Mouse (Mus musculus) G1E (cell line): ENCODE results near the gene Brinp3. TPM values are rescaled to one million over a fixed set of nuclear protein-coding genes. Genes with fewer than 3 reads are reported as not detected.

ENCODE experiments used
- ATAC-seq: 2 replicates; pipeline ENCODE4 v1.8.0; 2016; ENCODE audit warnings: mild to moderate bottlenecking; ENCODE audit not compliant: insufficient number of reproducible peaks, poor library complexity, low FRiP score, severe bottlenecking; ENCODE audit errors: extremely low read depth
- DNase-seq: peaks from one replicate; pipeline ENCODE4 v3.0.0; 2012; ENCODE audit warnings: low spot score
- H3K27me3 ChIP-seq: 2 replicates; pipeline ENCODE4 v1.6.1; 2012; ENCODE audit warnings: mild to moderate bottlenecking, low read length, inconsistent platforms; ENCODE audit not compliant: insufficient read depth
- H3K36me3 ChIP-seq: replicated peaks from 2 replicates; pipeline ENCODE3; 2012; ENCODE audit warnings: mild to moderate bottlenecking, inconsistent platforms
- H3K4me1 ChIP-seq: 2 replicates; pipeline ENCODE4 v1.6.1; 2012; ENCODE audit warnings: low read depth, low read length, inconsistent platforms, mixed read lengths; ENCODE audit not compliant: insufficient read depth
- H3K4me3 ChIP-seq: 2 replicates; pipeline ENCODE4 v1.5.1; 2012; ENCODE audit warnings: low read depth, mild to moderate bottlenecking, inconsistent platforms, low read length, moderate library complexity, mixed read lengths
- H3K9me3 ChIP-seq: replicated peaks from 2 replicates; pipeline ENCODE4 v1.6.1; 2012; ENCODE audit warnings: inconsistent platforms
- CTCF ChIP-seq: IDR thresholded peaks from 2 replicates; pipeline ENCODE4 v1.5.1; 2012; ENCODE audit warnings: low read depth, low read length, inconsistent platforms, mixed read lengths
- GATA1 ChIP-seq: IDR thresholded peaks from 2 replicates; pipeline ENCODE4 v1.6.1; 2012; ENCODE audit warnings: borderline replicate concordance, low read length, inconsistent platforms, mixed read lengths
- GATA2 ChIP-seq: IDR thresholded peaks from 2 replicates; pipeline ENCODE4 v1.6.1; 2012; ENCODE audit warnings: low read depth, low read length, inconsistent platforms, borderline replicate concordance
- POLR2AphosphoS5 ChIP-seq: IDR thresholded peaks from 2 replicates; pipeline ENCODE4 v1.6.1; 2012; ENCODE audit warnings: low read depth, low read length, inconsistent platforms; ENCODE audit not compliant: insufficient replicate concordance
- TAL1 ChIP-seq: conservative IDR thresholded peaks from 2 replicates; pipeline ENCODE4 v1.6.1; 2012; ENCODE audit warnings: low read depth, low read length, inconsistent platforms, mixed read lengths
- polyA plus RNA-seq: library from polyadenylated mRNA; stranded (reverse); fragments of >175 nt; gene quantifications from 2 replicates; pipeline ENCODE4 v1.2.3, GENCODE M21; 2012
- total RNA-seq, 2 experiments: library from RNA; stranded (forward) in 1 of 2; stranded (reverse) in 1 of 2; fragments of 200-1000 nt in 1 of 2; fragments of >200 nt in 1 of 2; fragmentation: Nextera tagmentation in 1 of 2; gene quantifications; 2 replicates each; pipeline ENCODE4 v1.2.3; 2014 to 2017

Gene Brinp3
- total and polyA plus RNA-seq, 3 experiments, result 0.22 TPM; not detected in 2

DNA sequence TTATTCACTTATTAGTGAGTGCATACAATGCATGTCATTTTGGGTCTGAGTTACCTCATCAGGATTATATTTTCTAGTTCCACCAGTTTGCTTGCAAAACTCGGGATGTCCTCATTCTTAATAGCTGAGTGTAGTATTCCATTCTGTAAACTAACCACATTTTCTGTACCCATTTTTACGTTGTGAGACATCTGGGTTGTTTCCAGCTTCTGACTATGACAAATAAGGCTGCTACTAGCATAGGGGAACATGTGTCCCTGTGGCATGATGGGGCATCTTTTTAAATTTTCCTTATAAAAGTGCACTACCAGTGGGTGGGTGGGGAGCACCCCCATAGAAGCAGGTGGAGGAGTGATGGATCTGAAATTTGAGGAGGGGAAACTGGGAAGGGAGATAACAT lies 292.7 kb downstream of the Brinp3 start:
- Histone ChIP-seq H3K36me3 (no peaks in the 10 kb centered on the region), H3K27me3 (no peaks in the 10 kb centered on the region), H3K9me3 (0 out of 2 replicates have a peak, but pooled peaks cover 3% of the 10 kb centered on the region), H3K4me1 (no peaks in the 10 kb centered on the region), H3K4me3 (no peak overlapping the region)
- ATAC-seq, result no peak
- TF ChIP-seq TAL1, result no peak
- TF ChIP-seq GATA2, result no peak
- TF ChIP-seq GATA1, result no peak
- TF ChIP-seq POLR2AphosphoS5, result no peak
- TF ChIP-seq CTCF, result no peak
- DNase-seq, result no peak

DNA sequence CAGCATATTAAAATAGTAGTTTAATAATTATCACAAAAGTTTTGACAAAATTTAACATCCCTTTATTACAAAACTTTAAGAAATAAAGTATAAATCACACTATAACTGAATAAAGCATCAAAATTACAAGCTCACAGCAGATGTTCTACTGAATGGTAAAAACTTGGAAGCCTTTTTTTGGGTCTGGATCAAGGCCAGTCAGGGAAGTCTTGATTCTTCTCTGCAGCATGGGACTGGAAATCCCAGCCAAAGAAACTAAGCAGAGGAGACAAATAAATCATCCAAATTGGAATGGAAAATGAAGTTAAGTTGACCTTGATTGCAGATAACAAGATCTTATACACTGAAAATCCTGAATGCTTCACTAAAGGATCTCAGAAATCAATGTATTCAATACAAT lies 298.3 kb downstream of the Brinp3 start:
- Histone ChIP-seq H3K27me3 (no peaks in the 10 kb centered on the region), H3K4me1 (no peaks in the 10 kb centered on the region), H3K36me3 (no peaks in the 10 kb centered on the region), H3K4me3 (no peak overlapping the region), H3K9me3 (0 out of 2 replicates have a peak, but pooled peaks cover 3% of the 10 kb centered on the region)
- no peak for DNase-seq
- TF ChIP-seq GATA1 (no peak), GATA2 (no peak), CTCF (no peak)
- no peak for ATAC-seq

DNA sequence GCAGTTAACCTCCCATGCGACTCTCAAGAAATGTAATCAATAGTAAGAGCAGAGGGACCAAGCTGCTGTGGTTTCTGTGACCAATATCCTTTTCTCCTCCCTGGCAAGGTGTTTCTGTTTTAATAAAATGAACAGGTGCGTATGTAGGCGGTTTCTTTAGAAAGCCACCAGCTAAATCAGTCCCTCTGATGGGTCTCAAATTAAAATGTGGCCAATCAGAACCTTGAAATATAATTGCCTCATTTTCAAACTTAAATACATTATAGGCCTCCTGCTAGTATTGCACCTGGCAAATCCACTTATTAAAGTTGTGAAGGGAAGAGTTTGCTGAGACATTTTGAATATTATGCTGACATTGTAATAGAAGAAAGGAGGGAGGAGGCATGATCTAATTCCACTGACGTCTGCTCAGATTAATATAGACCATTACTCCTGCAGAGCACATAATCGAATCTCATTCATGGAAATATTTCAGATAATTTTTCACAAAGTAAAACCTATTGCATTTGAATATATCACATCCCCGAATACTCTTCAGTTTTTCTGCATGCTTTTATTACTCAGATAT lies 305.5 kb downstream of the Brinp3 start:
- ATAC-seq (no peak), DNase-seq (no peak)
- no peak for TF ChIP-seq GATA2
- TF ChIP-seq POLR2AphosphoS5, result no peak
- TF ChIP-seq CTCF, result no peak
- no peak for TF ChIP-seq GATA1
- no peak for TF ChIP-seq TAL1
- Histone ChIP-seq H3K9me3 (peaks cover 3% of the 10 kb centered on the region; the same call in 1 of the 2 replicates), H3K36me3 (no peaks in the 10 kb centered on the region), H3K4me1 (no peaks in the 10 kb centered on the region), H3K4me3 (no peak overlapping the region), H3K27me3 (no peaks in the 10 kb centered on the region)

DNA sequence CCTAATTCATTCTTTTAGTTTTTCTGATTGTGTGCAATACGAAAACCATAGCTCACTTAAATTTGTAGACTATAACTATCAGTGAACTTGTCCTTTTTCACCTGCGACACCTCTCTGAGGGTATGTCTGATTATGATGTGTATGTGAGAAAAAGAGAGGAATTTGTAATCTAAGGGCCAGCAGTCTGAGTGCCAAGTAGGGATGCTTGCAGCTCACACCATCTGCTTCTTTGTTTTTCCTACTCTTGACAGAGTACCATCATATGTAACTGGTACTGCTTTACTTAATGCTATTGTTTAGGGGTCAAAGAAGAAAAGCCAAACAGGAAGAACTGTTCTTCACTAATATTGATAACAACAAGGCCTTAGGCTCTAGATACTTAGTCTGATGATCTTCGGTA lies 307.3 kb downstream of the Brinp3 start:
- Histone ChIP-seq H3K4me1 (no peaks in the 10 kb centered on the region), H3K4me3 (no peak overlapping the region), H3K36me3 (no peaks in the 10 kb centered on the region), H3K9me3 (peaks cover 3% of the 10 kb centered on the region; the same call in 1 of the 2 replicates), H3K27me3 (no peaks in the 10 kb centered on the region)
- DNase-seq (no peak), ATAC-seq (no peak)
- no peak for TF ChIP-seq TAL1
- TF ChIP-seq GATA1, result no peak
- TF ChIP-seq CTCF, result no peak
- TF ChIP-seq GATA2, result no peak

DNA sequence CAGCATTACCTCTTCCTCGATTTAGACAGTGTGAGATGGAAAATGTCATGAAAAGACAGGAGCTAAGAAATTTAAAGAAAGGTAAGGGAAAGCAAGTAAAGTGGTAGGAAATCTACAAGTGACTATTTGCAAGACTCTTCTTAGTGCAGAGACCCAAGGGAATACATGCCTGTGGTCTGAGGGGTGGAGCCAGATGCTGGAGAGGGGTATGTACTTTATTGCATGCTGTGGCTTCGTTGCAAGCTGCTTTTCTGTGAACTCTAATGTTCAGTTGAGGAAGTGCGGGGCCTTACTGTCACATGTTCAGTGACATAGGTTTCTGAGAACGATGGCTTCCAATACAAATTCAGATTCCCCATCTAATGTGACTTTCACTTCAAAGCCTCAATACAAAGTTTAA lies 313.2 kb downstream of the Brinp3 start:
- H3K9me3 ChIP-seq, result peaks cover 3% of the 10 kb centered on the region; the same call in 1 of the 2 replicates
- no peak for TF ChIP-seq POLR2AphosphoS5
- TF ChIP-seq GATA1, result no peak
- TF ChIP-seq GATA2, result no peak
- no peak for TF ChIP-seq CTCF
- no peak for TF ChIP-seq TAL1
- ATAC-seq (no peak), DNase-seq (no peak)
- H3K27me3 ChIP-seq, result no peaks in the 10 kb centered on the region
- no peaks in the 10 kb centered on the region for H3K36me3 ChIP-seq
- no peak overlapping the region for H3K4me3 ChIP-seq
- H3K4me1 ChIP-seq, result no peaks in the 10 kb centered on the region

DNA sequence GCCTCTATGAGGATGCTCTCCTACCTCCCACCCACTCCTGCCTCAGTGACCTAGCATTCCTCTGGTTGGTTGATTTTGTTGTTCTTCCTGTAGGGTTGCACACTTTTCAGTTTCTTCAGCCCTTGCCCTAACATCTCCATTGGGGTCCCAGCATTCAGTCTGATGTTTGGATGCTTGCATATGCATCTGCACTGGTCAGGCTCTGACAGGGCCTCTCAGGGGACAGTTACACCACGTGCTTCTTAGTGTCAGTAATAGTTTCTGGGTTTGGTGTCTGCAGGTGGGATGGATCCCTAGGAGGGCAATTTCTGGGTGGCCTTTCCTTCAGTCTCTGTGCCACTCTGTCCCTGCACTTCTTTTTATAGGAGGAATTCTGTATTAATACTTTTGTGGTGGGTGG lies 339.3 kb downstream of the Brinp3 start:
- ATAC-seq, result no peak
- no peaks in the 10 kb centered on the region for H3K27me3 ChIP-seq
- TF ChIP-seq GATA1, result no peak
- DNase-seq, result no peak
- H3K4me3 ChIP-seq, result no peak overlapping the region
- no peaks in the 10 kb centered on the region for H3K36me3 ChIP-seq
- H3K4me1 ChIP-seq, result no peaks in the 10 kb centered on the region
- H3K9me3 ChIP-seq, result peaks cover 5% of the 10 kb centered on the region

DNA sequence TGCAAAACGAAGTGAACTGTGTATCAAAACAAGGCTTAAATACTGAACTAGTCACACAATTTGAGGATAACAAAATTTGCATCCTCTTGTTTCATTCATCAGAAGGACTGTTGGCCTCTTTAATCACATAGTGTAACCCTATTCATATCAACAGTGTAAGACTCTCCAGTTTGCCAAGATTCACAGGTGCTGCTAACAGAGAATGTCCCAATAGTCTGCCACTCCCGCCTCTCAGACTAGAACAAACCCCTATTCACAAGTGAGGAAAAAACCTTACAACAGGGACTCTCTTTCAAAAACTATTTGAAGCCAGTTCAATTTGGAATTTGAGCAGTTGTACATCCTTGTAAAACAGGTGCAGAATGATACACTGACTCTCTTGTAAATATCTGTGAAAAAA lies 349.5 kb downstream of the Brinp3 start:
- no peak for TF ChIP-seq TAL1
- no peak for TF ChIP-seq CTCF
- TF ChIP-seq GATA1, result no peak
- no peak for TF ChIP-seq GATA2
- TF ChIP-seq POLR2AphosphoS5, result no peak
- no peak for DNase-seq

More for the DNA sequence above, 349.5 kb downstream of the Brinp3 start:
- Histone ChIP-seq H3K4me1 (no peaks in the 10 kb centered on the region), H3K9me3 (peaks cover 6% of the 10 kb centered on the region; the same call in 1 of the 2 replicates), H3K36me3 (no peaks in the 10 kb centered on the region), H3K27me3 (no peaks in the 10 kb centered on the region), H3K4me3 (no peak overlapping the region)
- no peak for ATAC-seq
